Mouse (Mus musculus) C2C12 (cell line): Measurements from ENCODE around the gene Ufc1.

Experiments
- CTCF ChIP-seq: IDR thresholded peaks from one replicate; pipeline ENCODE4 v1.5.1; 2011; ENCODE audit not compliant: control insufficient read depth, insufficient read depth, insufficient read length
- FOSL1 ChIP-seq: IDR thresholded peaks from one replicate; pipeline ENCODE4 v1.8.0; 2011; ENCODE audit warnings: mild to moderate bottlenecking, low read length; ENCODE audit not compliant: poor library complexity, insufficient read depth, severe bottlenecking

GRCm38 (mm10) chr1:171250680-171251593, 43.9 kb downstream of the Ufc1 start, which contains the start of gene Ndufs2:
- TF ChIP-seq CTCF: no peak
- no peak for TF ChIP-seq FOSL1
